Mouse (Mus musculus) bone marrow macrophage, adult 2 months (primary cell): ENCODE measurements around the gene Hdac11.

ENCODE experiments used
- CTCF ChIP-seq: IDR thresholded peaks from 2 replicates; pipeline ENCODE4 v1.5.1; 2012; ENCODE audit warnings: low read depth, mild to moderate bottlenecking, low read length, moderate library complexity
- POLR2A ChIP-seq: IDR thresholded peaks from 2 replicates; pipeline ENCODE4 v1.6.1; 2012; ENCODE audit warnings: mild to moderate bottlenecking, low read depth, low read length, borderline replicate concordance

GRCm38 (mm10) chr6:91130856-91131255 is 25.6 kb upstream of the Hdac11 start:
- TF ChIP-seq POLR2A (no peak), CTCF (no peak)
